Mouse (Mus musculus) ES-Bruce4 (cell line): ENCODE data around the gene Itgb2l. TPM values are rescaled to one million over a fixed set of nuclear protein-coding genes. Genes with fewer than 3 reads are reported as not detected.

Experiments
- H3K27ac ChIP-seq: 2 replicates; pipeline ENCODE4 v1.5.1; 2012; ENCODE audit warnings: low read length, inconsistent platforms; ENCODE audit not compliant: insufficient read depth
- H3K27me3 ChIP-seq: 2 replicates; pipeline ENCODE4 v1.6.1; 2012; ENCODE audit warnings: mild to moderate bottlenecking, low read length, inconsistent platforms; ENCODE audit not compliant: control insufficient read depth, poor library complexity, insufficient read depth, severe bottlenecking
- H3K36me3 ChIP-seq: 2 replicates; pipeline ENCODE4 v1.6.1; 2012; ENCODE audit warnings: inconsistent platforms, mild to moderate bottlenecking, low read length, moderate library complexity; ENCODE audit not compliant: control insufficient read depth, poor library complexity, insufficient read depth, severe bottlenecking
- H3K4me1 ChIP-seq: one replicate; pipeline ENCODE4 v1.8.1; 2011; ENCODE audit warnings: low read length; ENCODE audit not compliant: control insufficient read depth, insufficient read depth
- H3K4me3 ChIP-seq: 2 replicates; pipeline ENCODE4 v1.5.1; 2011; ENCODE audit warnings: low read depth, mild to moderate bottlenecking, low read length
- H3K9ac ChIP-seq: 2 replicates; pipeline ENCODE4 v1.6.1; 2012; ENCODE audit warnings: low read depth, mild to moderate bottlenecking, inconsistent platforms; ENCODE audit not compliant: poor library complexity, severe bottlenecking
- H3K9me3 ChIP-seq: replicated peaks from 2 replicates; pipeline ENCODE4 v1.6.1; 2012; ENCODE audit warnings: mild to moderate bottlenecking, low read length, inconsistent platforms; ENCODE audit not compliant: control insufficient read depth, poor library complexity, insufficient read depth, severe bottlenecking
- CTCF ChIP-seq: IDR thresholded peaks from one replicate; pipeline ENCODE4 v1.8.1; 2011; ENCODE audit warnings: low read depth, low read length
- EP300 ChIP-seq: IDR thresholded peaks from 2 replicates; pipeline ENCODE4 v1.6.1; 2011; ENCODE audit warnings: low read depth, low read length; ENCODE audit not compliant: insufficient read depth
- POLR2A ChIP-seq: IDR thresholded peaks from one replicate; pipeline ENCODE4 v1.8.1; 2011; ENCODE audit warnings: low read length; ENCODE audit not compliant: insufficient read depth
- polyA plus RNA-seq: library from polyadenylated mRNA; stranded (reverse); fragments of >200 nt; gene quantifications from 2 replicates; pipeline ENCODE4 v1.2.4, GENCODE M21; 2011; ENCODE audit warnings: low read depth; ENCODE audit not compliant: missing spikeins, insufficient read depth, insufficient read length

Itgb2l gene
- polyA plus RNA-seq, 1 experiment = not detected

DNA sequence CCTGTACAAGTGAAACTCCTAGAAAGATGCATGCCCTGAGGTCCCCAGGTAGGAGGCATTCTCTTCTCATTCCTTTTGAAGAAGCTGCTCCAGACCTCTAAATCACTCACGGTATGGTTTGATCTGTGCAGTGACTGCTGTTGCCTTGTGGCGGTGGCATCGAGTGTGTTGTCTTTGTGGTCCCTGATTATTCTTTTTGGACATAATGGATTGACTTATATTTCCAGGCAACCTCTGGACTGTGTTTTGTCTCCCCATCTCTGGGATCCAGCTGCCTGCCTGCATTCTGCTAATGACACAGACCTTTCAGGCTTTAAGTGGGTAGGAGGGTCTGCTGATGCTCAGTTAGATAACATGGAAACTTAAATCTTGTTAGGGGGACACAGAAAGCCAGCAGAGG is 44.6 kb downstream of the Itgb2l start:
- H3K4me1 ChIP-seq = no peaks in the 10 kb centered on the region
- H3K36me3 ChIP-seq = no peaks in the 10 kb centered on the region
- H3K27ac ChIP-seq = no peak overlapping the region
- H3K9ac ChIP-seq = no peak overlapping the region
- TF ChIP-seq EP300 = no peak
- TF ChIP-seq CTCF = no peak
- TF ChIP-seq POLR2A = no peak
- H3K4me3 ChIP-seq = no peak overlapping the region
- H3K27me3 ChIP-seq = no peaks in the 10 kb centered on the region
- no peaks in the 10 kb centered on the region for H3K9me3 ChIP-seq

- Histone ChIP-seq H3K9me3 (no peaks in the 10 kb centered on the region), H3K9ac (no peak overlapping the region), H3K36me3 (no peaks in the 10 kb centered on the region), H3K27me3 (no peaks in the 10 kb centered on the region), H3K4me3 (no peak overlapping the region), H3K4me1 (no peaks in the 10 kb centered on the region), H3K27ac (no peak overlapping the region)
- TF ChIP-seq EP300 = no peak
- no peak for TF ChIP-seq CTCF
- no peak for TF ChIP-seq POLR2A
Observed at GRCm38 (mm10) chr16:96396013-96396650, 47.3 kb downstream of the Itgb2l start.

DNA sequence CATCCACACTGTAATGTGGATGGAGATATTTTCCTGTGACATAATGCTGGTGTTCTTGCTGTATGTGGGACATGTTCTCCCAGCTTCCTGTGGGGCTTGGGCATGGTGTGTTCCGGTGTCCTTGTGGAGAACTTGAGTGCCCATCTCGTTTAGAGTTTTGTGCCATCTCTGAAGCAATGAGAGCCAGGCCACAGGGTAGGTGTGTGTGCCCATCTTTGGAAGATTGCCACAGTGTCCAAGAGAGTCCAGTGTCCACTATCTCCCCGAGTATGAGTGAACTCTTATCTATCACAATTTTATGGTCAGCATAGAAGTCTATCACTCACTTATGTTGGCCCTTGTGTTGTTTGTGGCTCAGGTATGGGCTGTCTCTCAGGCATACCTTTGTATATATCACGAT is 47.9 kb downstream of the Itgb2l start:
- Histone ChIP-seq H3K9me3 (no peaks in the 10 kb centered on the region), H3K4me1 (no peaks in the 10 kb centered on the region), H3K27me3 (no peaks in the 10 kb centered on the region), H3K36me3 (no peaks in the 10 kb centered on the region), H3K27ac (no peak overlapping the region), H3K9ac (no peak overlapping the region), H3K4me3 (no peak overlapping the region)
- TF ChIP-seq CTCF = no peak
- no peak for TF ChIP-seq POLR2A
- no peak for TF ChIP-seq EP300

DNA sequence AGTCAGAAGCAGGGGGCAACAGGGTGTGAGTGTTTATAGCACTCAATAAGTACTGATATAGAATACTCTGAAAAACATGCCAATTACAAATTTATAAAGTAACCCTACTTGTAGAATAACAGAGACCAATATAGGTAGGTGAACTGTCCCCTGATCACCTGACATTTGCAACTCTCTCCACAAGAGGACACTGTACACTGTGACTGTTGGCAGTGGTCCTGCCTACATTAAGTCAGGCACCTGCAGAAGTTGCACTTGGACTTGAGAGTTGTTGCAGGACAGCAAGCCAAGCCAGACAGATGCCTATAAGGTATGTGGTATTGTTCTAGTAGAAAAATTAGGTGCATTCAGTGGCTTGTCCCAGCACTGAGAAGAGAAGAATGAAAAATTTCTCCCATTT is 52.3 kb downstream of the Itgb2l start:
- H3K4me1 ChIP-seq = no peaks in the 10 kb centered on the region
- H3K9me3 ChIP-seq = no peaks in the 10 kb centered on the region
- TF ChIP-seq EP300 (no peak), CTCF (no peak), POLR2A (no peak)
- no peaks in the 10 kb centered on the region for H3K36me3 ChIP-seq
- H3K4me3 ChIP-seq = no peak overlapping the region
- no peak overlapping the region for H3K27ac ChIP-seq
- H3K27me3 ChIP-seq = no peaks in the 10 kb centered on the region
- H3K9ac ChIP-seq = no peak overlapping the region

GRCm38 (mm10) chr16:96388481-96388880 is 54.9 kb downstream of the Itgb2l start:
- Histone ChIP-seq H3K27ac (no peak overlapping the region), H3K9ac (no peak overlapping the region), H3K4me1 (no peaks in the 10 kb centered on the region), H3K27me3 (no peaks in the 10 kb centered on the region), H3K4me3 (no peak overlapping the region), H3K36me3 (no peaks in the 10 kb centered on the region), H3K9me3 (no peaks in the 10 kb centered on the region; the same call in 1 of the 2 replicates)
- TF ChIP-seq EP300 (no peak), CTCF (no peak), POLR2A (no peak)

- Histone ChIP-seq H3K9me3 (no peaks in the 10 kb centered on the region; the same call in 1 of the 2 replicates), H3K27ac (no peak overlapping the region), H3K4me1 (no peaks in the 10 kb centered on the region), H3K9ac (no peak overlapping the region), H3K27me3 (no peaks in the 10 kb centered on the region), H3K4me3 (no peak overlapping the region), H3K36me3 (no peaks in the 10 kb centered on the region)
- no peak for TF ChIP-seq POLR2A
- no peak for TF ChIP-seq EP300
- TF ChIP-seq CTCF = no peak
Observed at GRCm38 (mm10) chr16:96387685-96388371, 55.6 kb downstream of the Itgb2l start.
